Mouse (Mus musculus): ENCODE measurements at regions not wholly inside any gene's neighbourhood (a gene's known extent, or its start where the extent isn't known, plus 50 kb on each side); places are given as distances from the start of the nearest gene placed in this dataset.

DNA sequence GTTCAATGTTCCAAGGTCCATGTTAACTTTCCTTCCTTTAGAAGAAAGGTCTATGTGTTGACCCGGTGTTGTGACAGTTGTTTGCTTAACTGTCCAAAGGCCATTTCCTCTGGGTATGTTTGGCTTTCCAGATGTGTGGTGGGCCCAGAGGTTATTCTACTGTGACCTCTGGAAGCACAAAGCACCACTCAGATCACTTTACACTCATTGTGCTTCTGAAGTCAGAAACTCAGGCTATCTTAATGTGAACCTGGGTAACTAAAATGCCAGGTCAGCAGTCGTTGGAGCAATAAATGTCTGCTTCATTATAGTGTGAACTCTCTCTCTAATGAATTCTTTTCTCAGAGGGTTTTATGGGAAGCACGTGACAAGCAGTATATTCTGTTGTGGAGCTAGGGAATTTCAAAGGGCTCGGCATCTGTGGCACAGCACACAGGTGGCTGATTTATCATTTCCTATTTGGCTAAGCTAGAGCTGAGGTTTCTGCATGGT, 68.5 kb upstream of the Klf12 start:
- peak; percentile 41 for DNase-seq (ENCODE audit: low read depth, low spot score)

DNA sequence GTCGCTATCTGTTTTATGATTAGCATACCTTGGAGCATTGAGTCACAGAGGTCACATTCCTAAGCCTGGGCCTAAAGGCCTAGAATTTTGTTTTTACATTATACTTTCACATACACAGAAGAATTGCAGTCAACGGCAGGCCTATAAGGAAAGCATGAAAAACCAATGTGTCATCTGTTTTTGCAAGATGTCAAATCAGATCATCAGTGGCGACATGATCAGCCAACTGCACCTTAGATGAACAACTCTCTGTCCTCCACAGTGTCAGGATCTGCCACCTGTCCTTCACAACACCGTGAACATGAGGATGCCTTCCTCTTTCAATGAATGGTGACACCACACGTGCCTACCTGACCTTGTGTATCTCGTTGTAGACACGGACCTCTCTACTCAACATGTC, 66.5 kb upstream of the Klf12 start:
- peak; percentile 81 for DNase-seq (ENCODE audit: low read depth, low spot score)

DNA sequence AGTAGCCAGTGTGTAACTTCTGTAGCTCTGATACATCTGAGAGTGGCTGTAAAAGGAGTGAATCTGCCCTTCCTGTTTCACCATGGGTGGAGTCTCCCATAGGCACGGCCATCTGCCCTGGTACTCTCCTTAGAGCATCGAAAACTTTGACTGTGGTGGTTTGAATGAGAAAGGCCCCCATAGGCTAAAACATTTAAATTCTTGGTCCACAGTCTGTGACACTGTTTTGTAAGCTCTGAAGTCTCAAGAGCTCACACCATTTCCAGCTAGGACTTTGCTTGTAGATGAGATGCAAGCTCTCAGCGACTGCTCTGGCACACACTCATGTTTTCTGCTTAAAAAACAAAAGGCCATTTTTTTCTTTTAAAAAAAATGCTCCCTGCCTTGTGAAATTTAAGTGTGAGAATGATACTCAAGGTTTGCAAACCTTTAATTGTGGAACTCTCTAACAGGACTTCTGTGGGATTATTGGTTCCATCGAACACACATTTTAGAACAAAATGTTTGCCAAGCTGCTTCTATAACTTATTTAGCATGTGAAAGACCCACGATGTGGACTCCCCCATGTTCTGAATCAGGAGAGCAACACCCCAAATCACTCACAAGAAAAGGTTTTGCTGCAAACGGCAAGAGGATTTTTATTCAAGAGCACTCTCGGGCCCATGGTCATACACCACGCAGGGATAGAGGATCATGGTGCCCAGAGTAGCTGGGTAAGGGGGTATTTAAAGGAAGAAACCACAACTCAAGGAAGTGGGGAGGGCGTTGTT, 65.7 kb upstream of the Klf12 start:
- DNase-seq (ENCODE audit: low read depth, low spot score): peak; percentile 92

DNA sequence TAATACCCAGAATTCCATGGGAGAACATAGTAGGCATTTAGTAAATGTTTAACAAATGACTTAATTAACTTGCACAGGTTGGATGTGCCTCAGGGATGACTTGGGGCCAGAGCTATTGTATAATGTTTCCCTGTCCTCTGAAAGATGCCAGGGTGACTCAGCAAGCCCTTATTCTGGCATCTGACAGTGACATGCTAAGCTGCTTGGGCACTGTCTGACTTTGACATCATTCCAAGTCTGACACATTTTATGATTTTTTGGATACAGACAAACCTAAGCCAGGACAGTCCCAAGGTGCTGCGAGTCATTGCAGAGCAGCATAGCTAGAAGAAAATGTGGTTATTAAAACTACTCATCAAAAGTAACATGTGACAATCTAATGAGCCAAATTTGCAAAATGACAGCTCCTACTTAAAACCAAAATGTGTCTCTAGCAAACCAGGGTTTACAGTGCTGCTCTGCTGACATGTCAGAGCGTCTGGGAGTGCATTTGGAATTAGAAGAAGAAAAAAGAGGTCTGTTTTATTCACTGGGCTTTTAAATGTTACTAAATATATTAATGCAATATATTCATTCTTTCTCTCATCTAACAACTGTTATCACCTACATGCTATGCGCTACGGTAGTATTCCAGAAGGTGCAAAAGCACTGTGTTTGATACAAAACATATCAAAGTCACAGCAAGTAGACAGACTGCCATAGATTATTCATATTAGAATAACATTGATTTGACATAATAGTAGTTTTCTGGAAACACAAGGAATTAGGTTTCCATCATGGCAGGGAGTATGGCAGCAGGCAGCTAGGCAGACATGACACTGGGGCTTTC, 64.1 kb upstream of the Klf12 start:
- DNase-seq (ENCODE audit: low read depth, low spot score): no peak

DNA sequence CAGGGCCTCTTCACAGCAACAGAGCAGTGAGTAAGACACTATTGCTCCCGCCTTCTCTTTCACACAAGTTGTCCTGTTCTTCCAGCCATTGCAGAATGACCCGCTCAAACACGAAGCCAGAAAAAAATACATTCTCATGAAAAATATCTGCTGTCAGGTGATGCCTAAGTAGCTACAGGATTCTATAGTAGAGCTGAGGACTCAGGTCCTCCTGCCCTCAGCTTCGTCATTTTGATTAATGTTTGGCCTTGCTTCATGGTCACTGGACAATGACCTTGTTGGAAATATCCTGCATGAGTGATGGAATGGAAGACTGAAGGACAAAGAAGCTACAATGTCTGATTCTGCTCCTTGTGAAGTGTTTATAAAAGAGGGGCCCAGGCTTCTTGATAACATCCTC, 52.4 kb upstream of the Klf12 start:
- no peak for DNase-seq (ENCODE audit: low read depth, low spot score)

Measured in ZHBTc4 (cell line).